Mouse (Mus musculus): Measurements from ENCODE around the gene Sh2b1. TPM values are rescaled to one million over a fixed set of nuclear protein-coding genes. Genes with fewer than 3 reads are reported as not detected.

Sh2b1 gene
- polyA plus RNA-seq, 1 experiment from 2014 or later, result 43.2 TPM

DNA sequence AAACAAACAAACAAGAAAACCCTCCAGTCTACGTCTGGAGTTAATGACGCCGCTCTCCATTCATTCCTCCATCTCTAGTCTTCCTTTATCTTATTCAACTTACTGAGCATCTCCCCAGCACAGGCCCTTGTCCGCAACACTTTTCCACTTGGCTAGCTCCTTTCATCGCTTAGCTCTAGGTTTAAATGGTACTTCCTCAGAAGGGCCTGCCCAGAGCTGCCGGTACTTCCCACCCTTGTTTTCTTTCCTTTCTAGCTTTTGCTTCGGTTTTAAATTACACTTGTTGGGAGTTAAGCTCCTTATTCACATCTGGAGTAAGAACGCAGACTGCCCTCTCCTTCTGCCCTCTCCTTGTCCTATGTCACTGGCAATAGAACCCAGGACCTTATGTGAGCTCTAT lies 58.2 kb downstream of the Sh2b1 start:
- Histone ChIP-seq H3K9me3 (replicated peaks) (peaks cover 3% of the 10 kb centered on the region; the same call in 1 of the 2 replicates), H3K4me2 (no peak overlapping the region), H3K36me3 (no peaks in the 10 kb centered on the region), H3K27ac (ENCODE audit: poor library complexity, severe bottlenecking) (no peak overlapping the region), H3K27me3 (replicated peaks) (peaks cover 8% of the 10 kb centered on the region), H3K4me1 (replicated peaks) (no peaks in the 10 kb centered on the region), H3K9ac (no peak overlapping the region), H3K4me3 (no peak overlapping the region)
- no peak for ATAC-seq (ENCODE audit: insufficient number of reproducible peaks, low FRiP score)
- 49% methylated on average over 8 of the region's 8 CpGs for WGBS

Other genes starting within 250 kb of the Sh2b1 start
- gene Sbk1, start 202.8 kb downstream of the Sh2b1 start, polyA plus RNA-seq (2016; fragmentation: Nextera tagmentation; extraction: Ambion mirVana), result 24.0 and 24.5 TPM in 2 replicates
- 3.4 and 3.8 TPM in 2 replicates for gene Lat, start 105.9 kb downstream of the Sh2b1 start, polyA plus RNA-seq (2016; fragmentation: Nextera tagmentation; extraction: Ambion mirVana)
- gene Spns1, start 98.0 kb downstream of the Sh2b1 start, polyA plus RNA-seq (2016; fragmentation: Nextera tagmentation; extraction: Ambion mirVana), result 45.1 TPM in 2 replicates
- 1.7 and 2.2 TPM in 2 replicates for gene Nfatc2ip, start 78.7 kb downstream of the Sh2b1 start, polyA plus RNA-seq (2016; fragmentation: Nextera tagmentation; extraction: Ambion mirVana)
- not detected in 2 replicates for gene Cd19, start 60.5 kb downstream of the Sh2b1 start, polyA plus RNA-seq (2016; fragmentation: Nextera tagmentation; extraction: Ambion mirVana)
- 23.3 and 23.9 TPM in 2 replicates for gene Rabep2, start 46.7 kb downstream of the Sh2b1 start, polyA plus RNA-seq (2016; fragmentation: Nextera tagmentation; extraction: Ambion mirVana)
- gene Atp2a1, start 12.3 kb downstream of the Sh2b1 start, polyA plus RNA-seq (2016; fragmentation: Nextera tagmentation; extraction: Ambion mirVana), result 1.7 and 3.2 TPM in 2 replicates
- gene Tufm, start 11.9 kb upstream of the Sh2b1 start, polyA plus RNA-seq (2016; fragmentation: Nextera tagmentation; extraction: Ambion mirVana), result 167 and 168 TPM in 2 replicates
- 49.7 and 52.5 TPM in 2 replicates for gene Atxn2l, start 28.0 kb upstream of the Sh2b1 start, polyA plus RNA-seq (2016; fragmentation: Nextera tagmentation; extraction: Ambion mirVana)
- 148 and 151 TPM in 2 replicates for gene Eif3c, start 91.0 kb upstream of the Sh2b1 start, polyA plus RNA-seq (2016; fragmentation: Nextera tagmentation; extraction: Ambion mirVana)
- 0.27 and 0.40 TPM in 2 replicates for gene Apobr, start 109.5 kb upstream of the Sh2b1 start, polyA plus RNA-seq (2016; fragmentation: Nextera tagmentation; extraction: Ambion mirVana)
- gene Cln3, start 110.4 kb upstream of the Sh2b1 start, polyA plus RNA-seq (2016; fragmentation: Nextera tagmentation; extraction: Ambion mirVana), result 20.0 and 24.5 TPM in 2 replicates
- gene Il27, start 119.5 kb upstream of the Sh2b1 start, polyA plus RNA-seq (2016; fragmentation: Nextera tagmentation; extraction: Ambion mirVana), result not detected in 2 replicates
- gene Nupr1, start 155.4 kb upstream of the Sh2b1 start, polyA plus RNA-seq (2016; fragmentation: Nextera tagmentation; extraction: Ambion mirVana), result 3.1 and 3.6 TPM in 2 replicates
- gene Sgf29, start 173.9 kb upstream of the Sh2b1 start, polyA plus RNA-seq (2016; fragmentation: Nextera tagmentation; extraction: Ambion mirVana), result 26.9 and 27.2 TPM in 2 replicates
- gene Sult1a1, start 201.0 kb upstream of the Sh2b1 start, polyA plus RNA-seq (2016; fragmentation: Nextera tagmentation; extraction: Ambion mirVana), result 3.7 TPM in 2 replicates
- 102 and 120 TPM in 2 replicates for gene Bola2, start 220.0 kb upstream of the Sh2b1 start, polyA plus RNA-seq (2016; fragmentation: Nextera tagmentation; extraction: Ambion mirVana)
- 6.9 and 7.5 TPM in 2 replicates for gene Slx1b, start 220.4 kb upstream of the Sh2b1 start, polyA plus RNA-seq (2016; fragmentation: Nextera tagmentation; extraction: Ambion mirVana)
- gene Coro1a, start 232.4 kb upstream of the Sh2b1 start, polyA plus RNA-seq (2016; fragmentation: Nextera tagmentation; extraction: Ambion mirVana), result 9.2 and 9.8 TPM in 2 replicates